Mouse (Mus musculus) left cerebral cortex, adult 2 months (tissue): Measurements from ENCODE around the gene Ccdc12. TPM values are rescaled to one million over a fixed set of nuclear protein-coding genes. Genes with fewer than 3 reads are reported as not detected.

Experiments used
- DNase-seq, 2 experiments: peaks; one replicate each; pipeline ENCODE4 v3.0.0; 2021 to 2022; ENCODE audit warnings: low spot score in 2 of 2, mixed read lengths in 1 of 2; ENCODE audit errors: extremely low spot score in 1 of 2
- H3K27ac ChIP-seq: fragments of 200-600 bp; 2 replicates; pipeline ENCODE4 v1.8.1; 2022
- H3K4me3 ChIP-seq: fragments of 200-600 bp; 2 replicates; pipeline ENCODE4 v1.8.1; 2022
- CTCF ChIP-seq: fragments of 200-600 bp; IDR thresholded peaks from 2 replicates; pipeline ENCODE4 v1.8.1; 2022; ENCODE audit warnings: antibody characterized with exemption, mild to moderate bottlenecking, moderate library complexity
- intact Hi-C: fragments of 180-260 bp; cut with DNase I; formaldehyde crosslinking; loops from one replicate; pipeline ENCODE4 v1.15.1; 2025
- total RNA-seq, 2 experiments: library from RNA; stranded (reverse); gene quantifications; 2 replicates each; pipeline ENCODE4 v1.2.3; 2021

Ccdc12 gene
- total RNA-seq, 2 experiments from 2014 or later = 56.2 to 56.9 TPM

DNA sequence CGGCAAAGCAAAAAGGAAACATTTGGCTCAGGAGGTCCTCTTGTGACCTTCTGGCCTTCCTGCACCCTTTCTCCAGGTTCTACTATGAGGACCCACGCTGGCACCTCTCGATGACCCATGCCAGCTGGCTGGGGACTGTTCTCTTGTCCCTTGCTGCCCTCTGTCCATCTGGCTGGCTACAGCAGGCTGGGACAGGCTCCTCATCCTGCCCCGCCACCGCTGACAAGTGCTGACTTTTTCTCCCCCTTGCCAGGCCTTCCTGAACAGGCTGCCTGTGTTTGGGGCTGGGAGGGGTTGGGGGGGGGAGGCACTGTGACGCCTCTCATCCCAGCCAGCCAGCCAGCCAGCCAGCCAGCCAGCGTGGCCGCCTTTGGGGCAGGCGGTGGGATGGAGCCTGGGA lies 80.1 kb downstream of the Ccdc12 start:
- intact Hi-C loops = no loop called here

DNA sequence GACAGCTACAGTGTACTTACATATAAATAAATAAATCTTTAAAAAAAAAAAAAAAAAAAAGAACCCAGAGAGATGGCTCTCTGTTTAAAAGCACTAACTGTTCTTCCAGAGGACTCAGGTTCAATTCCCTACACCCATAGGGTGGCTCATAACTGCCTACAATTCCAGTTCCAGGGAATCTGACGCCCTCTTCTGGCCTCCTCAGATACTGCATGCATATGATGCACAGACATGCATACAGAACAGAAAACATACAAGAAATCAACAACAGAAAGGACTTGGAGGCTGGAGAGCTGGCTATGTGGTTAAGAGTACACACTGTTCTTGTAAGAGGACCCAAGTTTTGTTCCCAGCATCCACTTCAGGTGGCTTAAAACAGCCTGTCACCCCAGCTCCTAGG lies 81.8 kb downstream of the Ccdc12 start:
- peak; percentile 28 for TF ChIP-seq CTCF
- no peak for DNase-seq
- H3K4me3 ChIP-seq = no peak overlapping the region
- intact Hi-C loops = no loop called here
- no peak overlapping the region for H3K27ac ChIP-seq

More for the DNA sequence above, 80.1 kb downstream of the Ccdc12 start:
- Histone ChIP-seq H3K27ac (no peak overlapping the region), H3K4me3 (no peak overlapping the region)
- no peak for TF ChIP-seq CTCF
- no peak for DNase-seq

GRCm38 (mm10) chr9:110739961-110740360 lies 83.7 kb downstream of the Ccdc12 start:
- Histone ChIP-seq H3K27ac (no peak overlapping the region), H3K4me3 (no peak overlapping the region)
- TF ChIP-seq CTCF = no peak
- intact Hi-C loops = no loop called here
- no peak for DNase-seq

DNA sequence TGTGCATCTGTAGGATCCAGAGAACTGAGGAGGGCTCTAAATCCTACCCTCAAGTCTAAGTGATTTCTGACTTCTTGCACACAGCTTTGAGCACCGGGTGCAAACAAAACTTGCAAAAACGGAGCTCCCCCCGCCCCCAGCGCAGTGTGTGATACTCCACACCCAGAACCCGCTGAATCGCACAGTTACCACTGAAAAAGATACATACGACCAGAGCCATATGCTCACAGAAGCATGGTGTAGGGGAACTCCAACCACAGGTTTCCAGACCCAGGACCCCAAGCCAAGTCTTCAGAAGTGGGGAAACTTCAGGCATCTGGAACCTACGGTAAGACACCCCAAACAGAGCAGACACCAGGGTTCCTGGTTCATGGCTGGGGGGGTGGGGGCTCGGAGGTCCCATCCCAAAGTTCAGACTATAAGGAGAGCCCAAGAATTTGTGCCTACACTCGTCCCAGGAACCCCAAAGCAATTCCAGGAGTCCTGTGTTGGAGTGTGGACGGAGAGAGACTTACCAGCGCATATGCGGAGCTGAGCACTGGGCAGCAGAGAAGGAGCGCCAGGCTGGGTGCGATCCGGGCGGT lies 85.5 kb downstream of the Ccdc12 start, which contains the start of gene Myl3:
Gene Myl3 (plus strand): TSS at position 151 of the 584 bp plus-strand sequence.
- Histone ChIP-seq H3K27ac (no peak within 1 kb of the TSS), H3K4me3 (peak within 1 kb of the TSS; percentile 47)
- TF ChIP-seq CTCF = no peak
- no peak for DNase-seq
- intact Hi-C loops = no loop called here

GRCm38 (mm10) chr9:110742295-110742950 lies 86.1 kb downstream of the Ccdc12 start:
- Histone ChIP-seq H3K4me3 (peak overlapping the region; percentile 47), H3K27ac (no peak overlapping the region)
- no peak for TF ChIP-seq CTCF
- intact Hi-C loops = no loop called here
- no peak for DNase-seq

- no peak overlapping the region for H3K27ac ChIP-seq
- peak overlapping the region; percentile 47 for H3K4me3 ChIP-seq
- no peak for TF ChIP-seq CTCF
- intact Hi-C loops = no loop called here
- DNase-seq = no peak
Observed at GRCm38 (mm10) chr9:110742951-110743455, 86.7 kb downstream of the Ccdc12 start.

DNA sequence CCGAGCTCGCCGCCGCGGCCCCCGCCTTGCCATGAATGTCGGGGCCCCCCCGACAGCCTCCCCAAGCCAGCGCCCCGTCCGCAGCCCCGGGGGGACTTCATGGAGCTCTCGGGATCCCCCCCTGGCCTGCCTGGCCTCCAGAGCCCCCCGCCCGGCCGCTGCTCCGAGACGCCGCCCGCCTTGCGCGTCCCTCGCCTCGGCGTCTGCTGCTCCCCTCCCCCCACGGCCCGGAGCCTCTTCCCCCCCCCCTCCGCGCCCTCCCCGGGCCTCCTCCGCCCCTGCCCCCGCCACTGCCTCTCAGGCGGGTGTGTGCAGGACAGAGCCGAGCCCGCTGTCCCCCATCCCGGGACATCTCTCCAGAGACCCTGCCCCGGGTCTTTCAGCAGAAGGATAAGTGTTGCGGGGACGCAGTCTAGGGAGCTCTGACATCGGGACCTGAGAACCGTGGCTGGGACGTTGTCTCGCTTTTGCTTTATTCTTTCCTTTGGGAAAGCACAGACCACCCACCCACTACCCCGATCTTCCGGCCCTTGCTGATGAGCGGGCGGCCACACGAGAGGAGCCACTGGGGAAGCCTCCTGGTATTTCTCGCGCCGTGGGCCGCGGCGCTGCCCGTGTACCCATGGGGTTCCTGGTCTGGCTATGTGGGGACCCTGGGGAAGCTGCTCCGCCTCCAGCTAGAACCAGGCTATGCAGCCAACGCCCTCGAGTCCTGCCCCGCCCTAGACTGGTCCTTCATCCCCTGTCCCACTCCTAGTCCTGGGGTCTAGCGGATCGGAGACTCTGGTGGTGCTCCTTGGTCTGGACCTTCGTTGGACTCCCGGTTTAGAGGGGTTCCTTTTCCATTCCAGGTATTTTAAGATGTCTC lies 87.4 kb downstream of the Ccdc12 start:
- DNase-seq = no peak
- H3K27ac ChIP-seq = no peak overlapping the region
- TF ChIP-seq CTCF = no peak
- peak overlapping the region; percentile 47 for H3K4me3 ChIP-seq
- intact Hi-C loops = no loop called here

GRCm38 (mm10) chr9:110745752-110746151 lies 89.4 kb downstream of the Ccdc12 start:
- no peak for TF ChIP-seq CTCF
- Histone ChIP-seq H3K4me3 (no peak overlapping the region), H3K27ac (no peak overlapping the region)
- intact Hi-C loops = no loop called here
- no peak for DNase-seq

- no peak for DNase-seq
- intact Hi-C loops = no loop called here
- no peak for TF ChIP-seq CTCF
Observed at GRCm38 (mm10) chr9:110746238-110746637, 89.9 kb downstream of the Ccdc12 start.

DNA sequence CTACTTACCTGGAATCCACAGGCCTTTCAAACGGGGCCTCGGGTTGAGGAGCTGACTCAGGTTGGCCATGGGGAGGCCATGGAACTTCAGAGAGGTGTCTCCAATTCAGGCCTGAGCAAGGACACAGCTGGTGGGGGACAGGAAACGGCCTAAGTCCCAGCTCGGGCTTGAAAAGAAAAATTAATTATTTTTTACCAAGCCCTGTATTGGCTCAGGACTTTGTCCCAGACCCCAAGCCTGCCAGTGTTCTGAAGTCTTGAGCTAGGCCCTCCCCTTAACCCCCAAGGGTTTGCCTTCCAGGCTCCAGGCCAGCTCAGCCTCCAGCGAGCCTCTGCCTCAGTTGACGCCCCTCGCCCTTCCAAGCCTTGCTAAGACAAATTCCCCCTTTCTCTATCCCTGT lies 90.7 kb downstream of the Ccdc12 start, which contains the start of gene Pth1r:
Gene Pth1r (minus strand): TSS at position 185 of the 400 bp plus-strand sequence.
- Histone ChIP-seq H3K27ac (no peak within 1 kb of the TSS), H3K4me3 (no peak within 1 kb of the TSS)
- TF ChIP-seq CTCF = no peak
- intact Hi-C loops = no loop called here
- no peak for DNase-seq

More at GRCm38 (mm10) chr9:110746238-110746637, 89.9 kb downstream of the Ccdc12 start:
- H3K27ac ChIP-seq = no peak overlapping the region
- H3K4me3 ChIP-seq = no peak overlapping the region

GRCm38 (mm10) chr9:110748451-110748850 lies 92.1 kb downstream of the Ccdc12 start:
- H3K27ac ChIP-seq = no peak overlapping the region
- no peak for TF ChIP-seq CTCF
- intact Hi-C loops = no loop called here
- H3K4me3 ChIP-seq = no peak overlapping the region
- no peak for DNase-seq
